Mouse (Mus musculus) stomach, postnatal 0 days (tissue): ENCODE results near the gene Rfxap. TPM values are rescaled to one million over a fixed set of nuclear protein-coding genes. Genes with fewer than 3 reads are reported as not detected.

Source experiments
- ATAC-seq: fragments of 200-750 bp; cut with Nextera tagmentation; 2 replicates; pipeline ENCODE4 v1.8.0; 2017; ENCODE audit not compliant: low FRiP score, low TSS enrichment
- DNase-seq: peaks from one replicate; pipeline ENCODE4 v3.0.0-alpha.2; 2016; ENCODE audit warnings: low spot score
- H3K27ac ChIP-seq: fragments of 300-500 bp; sonication (generic); replicated peaks from 2 replicates; pipeline ENCODE4 v1.5.1; 2014; ENCODE audit warnings: mild to moderate bottlenecking, control low read depth
- H3K27me3 ChIP-seq: fragments of 300-500 bp; sonication (generic); 2 replicates; pipeline ENCODE4 v1.6.1; 2014; ENCODE audit warnings: low read length; ENCODE audit not compliant: control insufficient read depth, insufficient read depth
- H3K36me3 ChIP-seq: fragments of 300-500 bp; sonication (generic); 2 replicates; pipeline ENCODE4 v1.6.1; 2014; ENCODE audit warnings: low read length, mixed read lengths; ENCODE audit not compliant: control insufficient read depth, insufficient read depth
- H3K4me1 ChIP-seq: fragments of 300-500 bp; sonication (generic); replicated peaks from 2 replicates; pipeline ENCODE4 v1.6.1; 2014; ENCODE audit warnings: antibody characterized with exemption; ENCODE audit not compliant: control insufficient read depth, insufficient read depth
- H3K4me2 ChIP-seq: fragments of 300-500 bp; sonication (generic); replicated peaks from 2 replicates; pipeline ENCODE4 v1.6.1; 2014; ENCODE audit warnings: low read depth, mild to moderate bottlenecking, control low read depth, moderate library complexity
- H3K4me3 ChIP-seq: fragments of 300-500 bp; sonication (generic); 2 replicates; pipeline ENCODE4 v1.5.1; 2014; ENCODE audit warnings: low read depth, low read length, control low read depth
- H3K9ac ChIP-seq: fragments of 300-500 bp; sonication (generic); 2 replicates; pipeline ENCODE4 v1.6.1; 2014; ENCODE audit warnings: mild to moderate bottlenecking, low read length, control low read depth, mixed read lengths
- H3K9me3 ChIP-seq: fragments of 300-500 bp; sonication (generic); 2 replicates; pipeline ENCODE4 v1.6.1; 2016; ENCODE audit warnings: low read length; ENCODE audit not compliant: control insufficient read depth
- CTCF ChIP-seq: IDR thresholded peaks from 2 replicates; pipeline ENCODE4 v1.5.1; 2016; ENCODE audit warnings: antibody characterized with exemption, low read depth, mild to moderate bottlenecking, moderate library complexity
- EP300 ChIP-seq: optimal IDR thresholded peaks from 2 replicates; pipeline ENCODE3; 2016; ENCODE audit warnings: antibody characterized with exemption
- WGBS: fragments of 180-500 bp; shearing (Covaris S2); extraction: QIAGEN DNeasy Blood & Tissue Kit; methylation state at CpG from one replicate; pipeline ENCODE4 v1.1.7; 2014; 5-methylcytosine and 5-hydroxymethylcytosine counted together
- polyA plus RNA-seq: library from polyadenylated mRNA; unstranded; fragments of >200 nt; fragmentation: Nextera tagmentation; extraction: Ambion mirVana; gene quantifications from 2 replicates; pipeline ENCODE4 v1.2.1, GENCODE M21; 2015

Gene Rfxap
- polyA plus RNA-seq = 24.7 and 27.6 TPM in 2 replicates

GRCm38 (mm10) chr3:54807666-54808217 lies at the start of gene Rfxap:
Rfxap (minus strand) TSS chr3:54807791.
- Histone ChIP-seq H3K9ac (peak within 1 kb of the TSS; percentile 88), H3K4me2 (peak within 1 kb of the TSS; percentile 98), H3K4me1 (no peaks in the 10 kb centered on the region), H3K9me3 (no peaks in the 10 kb centered on the region), H3K4me3 (peak within 1 kb of the TSS; percentile 89), H3K27me3 (no peaks in the 10 kb centered on the region), H3K36me3 (peaks cover 6% of the 10 kb centered on the region; the same call in 1 of the 2 replicates), H3K27ac (peak within 1 kb of the TSS; percentile 94)
- DNase-seq (peak; percentile 97), ATAC-seq (peak; percentile 96)
- WGBS = under 1% methylated on average over 48 of the region's 52 CpGs
- TF ChIP-seq EP300 (no peak), CTCF (no peak)

GRCm38 (mm10) chr3:54835421-54835820 lies 27.8 kb upstream of the Rfxap start:
- DNase-seq (no peak), ATAC-seq (no peak)
- H3K9me3 ChIP-seq = no peaks in the 10 kb centered on the region
- no peak overlapping the region for H3K4me3 ChIP-seq
- no peaks in the 10 kb centered on the region for H3K36me3 ChIP-seq
- no peak for TF ChIP-seq EP300
- TF ChIP-seq CTCF = no peak
- H3K27me3 ChIP-seq = no peaks in the 10 kb centered on the region
- H3K9ac ChIP-seq = no peak overlapping the region
- H3K4me2 ChIP-seq = no peak overlapping the region
- H3K4me1 ChIP-seq = no peaks in the 10 kb centered on the region
- WGBS = 46% methylated on average over 2 of the region's 2 CpGs
- no peak overlapping the region for H3K27ac ChIP-seq

GRCm38 (mm10) chr3:54832491-54832890 lies 24.9 kb upstream of the Rfxap start:
- H3K9me3 ChIP-seq = no peaks in the 10 kb centered on the region
- 73% methylated on average over 3 of the region's 3 CpGs for whole genome bisulfite sequencing
- no peaks in the 10 kb centered on the region for H3K36me3 ChIP-seq
- TF ChIP-seq CTCF (no peak), EP300 (no peak)
- no peak overlapping the region for H3K4me3 ChIP-seq
- no peaks in the 10 kb centered on the region for H3K4me1 ChIP-seq
- DNase-seq (no peak), ATAC-seq (no peak)
- H3K27me3 ChIP-seq = no peaks in the 10 kb centered on the region
- H3K9ac ChIP-seq = no peak overlapping the region
- H3K27ac ChIP-seq = no peak overlapping the region
- H3K4me2 ChIP-seq = no peak overlapping the region

- Histone ChIP-seq H3K36me3 (no peaks in the 10 kb centered on the region), H3K27me3 (no peaks in the 10 kb centered on the region), H3K4me2 (no peak overlapping the region), H3K27ac (no peak overlapping the region), H3K9ac (no peak overlapping the region), H3K9me3 (no peaks in the 10 kb centered on the region), H3K4me3 (no peak overlapping the region), H3K4me1 (no peaks in the 10 kb centered on the region)
- DNase-seq = no peak
- 67% methylated on average over 5 of the region's 5 CpGs for WGBS
- TF ChIP-seq EP300 (no peak), CTCF (no peak)
- no peak for ATAC-seq
These were observed 14.9 kb upstream of the Rfxap start for GRCm38 (mm10) chr3:54822526-54822925.

GRCm38 (mm10) chr3:54815292-54815691 lies 7.7 kb upstream of the Rfxap start:
- Histone ChIP-seq H3K4me3 (no peak overlapping the region), H3K36me3 (no peaks in the 10 kb centered on the region), H3K27ac (no peak overlapping the region), H3K27me3 (no peaks in the 10 kb centered on the region), H3K4me1 (no peaks in the 10 kb centered on the region), H3K9ac (no peak overlapping the region), H3K4me2 (no peak overlapping the region), H3K9me3 (no peaks in the 10 kb centered on the region)
- WGBS = 20% methylated on average over 3 of the region's 3 CpGs
- TF ChIP-seq EP300 (no peak), CTCF (peak; percentile 90)
- DNase-seq (peak; percentile 50), ATAC-seq (no peak)

- 61% methylated on average over 6 of the region's 6 CpGs for WGBS
- DNase-seq (no peak), ATAC-seq (no peak)
- no peaks in the 10 kb centered on the region for H3K4me1 ChIP-seq
- H3K36me3 ChIP-seq = no peaks in the 10 kb centered on the region
- H3K4me3 ChIP-seq = no peak overlapping the region
- no peaks in the 10 kb centered on the region for H3K9me3 ChIP-seq
- H3K27ac ChIP-seq = no peak overlapping the region
- no peak overlapping the region for H3K9ac ChIP-seq
- TF ChIP-seq EP300 (no peak), CTCF (no peak)
- no peak overlapping the region for H3K4me2 ChIP-seq
- H3K27me3 ChIP-seq = no peaks in the 10 kb centered on the region
These were observed 7.0 kb upstream of the Rfxap start for GRCm38 (mm10) chr3:54814622-54815021.
